Mouse (Mus musculus): Measurements from ENCODE around the gene Krt78. TPM values are rescaled to one million over a fixed set of nuclear protein-coding genes. Genes with fewer than 3 reads are reported as not detected.
"Not testable (repeated sequence)": the region's sequence is repeated elsewhere in the genome, so short reads cannot be mapped to it uniquely, and the experiment has no call there.

The Krt78 gene
- polyA plus RNA-seq (2015; fragmentation: Nextera tagmentation; extraction: Ambion mirVana) = not detected in 2 replicates

- H3K4me1 ChIP-seq (replicated peaks; ENCODE audit: control insufficient read depth, insufficient read depth, low read length) = no peaks in the 10 kb centered on the region
- no peak for ATAC-seq
- whole genome bisulfite sequencing = 87% methylated on average over 9 of the region's 9 CpGs
- H3K4me2 ChIP-seq (ENCODE audit: low read length) = no peak within 1 kb of the TSS
- H3K27me3 ChIP-seq (replicated peaks; ENCODE audit: control insufficient read depth, insufficient read depth, low read length) = no peaks in the 10 kb centered on the region
- no peaks in the 10 kb centered on the region for H3K9me3 ChIP-seq (ENCODE audit: control insufficient read depth, low read length)
- H3K36me3 ChIP-seq (ENCODE audit: control insufficient read depth, insufficient read depth) = no peaks in the 10 kb centered on the region
- no peak within 1 kb of the TSS for H3K9ac ChIP-seq (replicated peaks; ENCODE audit: low read depth, low read length)
- H3K27ac ChIP-seq (ENCODE audit: low read length) = no peak within 1 kb of the TSS
- H3K4me3 ChIP-seq (replicated peaks; ENCODE audit: low read length) = no peak within 1 kb of the TSS
Measured at GRCm38 (mm10) chr15:101954187-101954586, at the start of gene Krt78. Gene Krt78, minus strand, starts transcription at chr15:101954287.

- WGBS = 14% methylated on average over 12 of the region's 12 CpGs
- Histone ChIP-seq H3K4me2 (ENCODE audit: low read length) (peak overlapping the region; percentile 42; the same call in 1 of the 2 replicates), H3K27ac (ENCODE audit: low read length) (no peak overlapping the region), H3K4me3 (replicated peaks; ENCODE audit: low read length) (no peak overlapping the region), H3K9ac (replicated peaks; ENCODE audit: low read depth, low read length) (no peak overlapping the region), H3K4me1 (replicated peaks; ENCODE audit: control insufficient read depth, insufficient read depth, low read length) (peaks cover 6% of the 10 kb centered on the region), H3K27me3 (replicated peaks; ENCODE audit: control insufficient read depth, insufficient read depth, low read length) (peaks cover 29% of the 10 kb centered on the region), H3K36me3 (ENCODE audit: control insufficient read depth, insufficient read depth) (no peaks in the 10 kb centered on the region), H3K9me3 (ENCODE audit: control insufficient read depth, low read length) (no peaks in the 10 kb centered on the region)
- no peak for ATAC-seq
Measured at GRCm38 (mm10) chr15:102003516-102003915, 49.4 kb upstream of the Krt78 start.

- 4% methylated on average over 34 of the region's 34 CpGs for WGBS
- Histone ChIP-seq H3K9me3 (ENCODE audit: control insufficient read depth, low read length) (no peaks in the 10 kb centered on the region), H3K4me2 (ENCODE audit: low read length) (peak overlapping the region; percentile 42), H3K36me3 (ENCODE audit: control insufficient read depth, insufficient read depth) (no peaks in the 10 kb centered on the region), H3K4me3 (replicated peaks; ENCODE audit: low read length) (peak overlapping the region; percentile 27), H3K4me1 (replicated peaks; ENCODE audit: control insufficient read depth, insufficient read depth, low read length) (peaks cover 6% of the 10 kb centered on the region), H3K27me3 (replicated peaks; ENCODE audit: control insufficient read depth, insufficient read depth, low read length) (peaks cover 29% of the 10 kb centered on the region), H3K9ac (replicated peaks; ENCODE audit: low read depth, low read length) (peak overlapping the region; percentile 31; the same call in 1 of the 2 replicates), H3K27ac (ENCODE audit: low read length) (no peak overlapping the region)
- no peak for ATAC-seq
Measured at GRCm38 (mm10) chr15:102002646-102003488, 48.8 kb upstream of the Krt78 start.

- no peaks in the 10 kb centered on the region; the same call in 1 of the 2 replicates for H3K9me3 ChIP-seq (ENCODE audit: control insufficient read depth, low read length)
- no peak overlapping the region for H3K27ac ChIP-seq (ENCODE audit: low read length)
- WGBS = 86% methylated on average over 11 of the region's 11 CpGs
- no peak for ATAC-seq
- H3K27me3 ChIP-seq (replicated peaks; ENCODE audit: control insufficient read depth, insufficient read depth, low read length) = peaks cover 20% of the 10 kb centered on the region
- H3K4me2 ChIP-seq (ENCODE audit: low read length) = no peak overlapping the region
- H3K9ac ChIP-seq (replicated peaks; ENCODE audit: low read depth, low read length) = no peak overlapping the region
- no peaks in the 10 kb centered on the region for H3K36me3 ChIP-seq (ENCODE audit: control insufficient read depth, insufficient read depth)
- H3K4me1 ChIP-seq (replicated peaks; ENCODE audit: control insufficient read depth, insufficient read depth, low read length) = peaks cover 6% of the 10 kb centered on the region
- H3K4me3 ChIP-seq (replicated peaks; ENCODE audit: low read length) = no peak overlapping the region
Measured at GRCm38 (mm10) chr15:101999676-102000335, 45.7 kb upstream of the Krt78 start.

GRCm38 (mm10) chr15:101999156-101999555, 45.1 kb upstream of the Krt78 start:
- H3K27me3 ChIP-seq (replicated peaks; ENCODE audit: control insufficient read depth, insufficient read depth, low read length) = peaks cover 16% of the 10 kb centered on the region
- peaks cover 6% of the 10 kb centered on the region for H3K4me1 ChIP-seq (replicated peaks; ENCODE audit: control insufficient read depth, insufficient read depth, low read length)
- H3K4me3 ChIP-seq (replicated peaks; ENCODE audit: low read length) = no peak overlapping the region
- no peak overlapping the region for H3K9ac ChIP-seq (replicated peaks; ENCODE audit: low read depth, low read length)
- H3K27ac ChIP-seq (ENCODE audit: low read length) = no peak overlapping the region
- H3K9me3 ChIP-seq (ENCODE audit: control insufficient read depth, low read length) = no peaks in the 10 kb centered on the region; the same call in 1 of the 2 replicates
- no peak overlapping the region for H3K4me2 ChIP-seq (ENCODE audit: low read length)
- no peaks in the 10 kb centered on the region for H3K36me3 ChIP-seq (ENCODE audit: control insufficient read depth, insufficient read depth)
- no peak for ATAC-seq
- 91% methylated on average over 11 of the region's 11 CpGs for WGBS

GRCm38 (mm10) chr15:101996450-101997078, 42.5 kb upstream of the Krt78 start:
- not testable (repeated sequence) for H3K27ac ChIP-seq (ENCODE audit: low read length); H3K4me1 ChIP-seq (replicated peaks; ENCODE audit: control insufficient read depth, insufficient read depth, low read length); H3K4me3 ChIP-seq (replicated peaks; ENCODE audit: low read length); H3K4me2 ChIP-seq (ENCODE audit: low read length); H3K9ac ChIP-seq (replicated peaks; ENCODE audit: low read depth, low read length); H3K36me3 ChIP-seq (ENCODE audit: control insufficient read depth, insufficient read depth); H3K9me3 ChIP-seq (ENCODE audit: control insufficient read depth, low read length); ATAC-seq; H3K27me3 ChIP-seq (replicated peaks; ENCODE audit: control insufficient read depth, insufficient read depth, low read length)
- 82% methylated on average over 9 of the region's 11 CpGs for WGBS

DNA sequence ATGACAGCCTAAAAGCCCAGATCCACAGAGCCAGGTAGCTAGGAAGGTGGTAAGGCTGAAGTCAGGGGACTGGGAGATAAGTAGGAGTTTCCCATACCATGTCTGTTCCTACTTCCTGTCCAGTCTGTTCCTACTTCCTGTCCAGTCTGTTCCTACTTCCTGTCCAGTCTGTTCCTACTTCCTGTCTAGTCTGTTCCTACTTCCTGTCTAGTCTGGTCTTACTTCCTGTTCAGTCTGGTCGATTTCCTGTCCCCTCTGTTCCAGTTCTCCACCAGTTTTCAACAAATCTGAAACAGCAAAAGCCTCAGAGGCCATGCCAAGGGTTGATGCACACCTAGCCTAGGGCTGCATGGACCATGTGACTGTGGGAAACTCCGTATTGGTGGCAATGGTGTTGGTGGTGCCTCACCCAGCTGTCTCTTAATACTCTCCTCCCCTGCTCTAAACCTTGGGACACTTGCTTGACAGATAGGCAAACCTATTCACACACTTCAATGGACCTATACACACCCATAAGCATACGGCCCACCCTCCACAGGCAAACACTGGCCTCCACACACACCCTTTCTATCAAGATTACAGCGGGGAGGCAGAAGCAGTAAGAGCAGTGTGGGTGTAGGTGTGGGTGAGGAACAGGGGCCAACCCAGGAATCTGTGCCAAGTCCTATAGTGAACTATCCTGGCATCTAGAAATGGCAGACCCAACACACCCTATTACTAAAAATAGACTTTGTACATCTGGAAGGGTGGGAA, 41.6 kb upstream of the Krt78 start:
- Histone ChIP-seq H3K9me3 (ENCODE audit: control insufficient read depth, low read length) (no peaks in the 10 kb centered on the region; the same call in 1 of the 2 replicates), H3K27ac (ENCODE audit: low read length) (no peak overlapping the region), H3K36me3 (ENCODE audit: control insufficient read depth, insufficient read depth) (no peaks in the 10 kb centered on the region), H3K4me2 (ENCODE audit: low read length) (no peak overlapping the region), H3K4me3 (replicated peaks; ENCODE audit: low read length) (no peak overlapping the region), H3K9ac (replicated peaks; ENCODE audit: low read depth, low read length) (no peak overlapping the region), H3K27me3 (replicated peaks; ENCODE audit: control insufficient read depth, insufficient read depth, low read length) (no peaks in the 10 kb centered on the region), H3K4me1 (replicated peaks; ENCODE audit: control insufficient read depth, insufficient read depth, low read length) (no peaks in the 10 kb centered on the region)
- ATAC-seq = no peak
- WGBS = 81% methylated on average over 4 of the region's 4 CpGs

DNA sequence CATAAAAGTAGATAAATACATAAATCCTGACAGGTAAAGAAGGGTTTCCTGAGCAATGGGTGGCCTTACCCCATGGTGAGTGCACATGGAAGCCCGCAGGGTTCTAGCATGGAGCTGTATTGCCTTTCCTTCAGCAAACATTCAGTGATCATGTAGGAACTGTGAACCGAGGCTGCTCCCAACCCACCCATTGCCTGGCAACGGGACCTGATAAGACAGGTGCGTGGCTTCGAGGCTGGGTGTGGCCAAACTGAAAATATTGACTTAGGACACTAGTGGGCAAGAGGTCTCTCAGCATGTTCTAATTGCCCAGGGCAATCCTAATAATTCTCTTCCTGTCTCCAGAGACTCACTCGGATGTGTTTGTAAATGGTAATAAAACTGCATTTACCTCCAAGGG, 40.3 kb upstream of the Krt78 start:
- Histone ChIP-seq H3K27ac (ENCODE audit: low read length) (no peak overlapping the region), H3K4me2 (ENCODE audit: low read length) (no peak overlapping the region), H3K9me3 (ENCODE audit: control insufficient read depth, low read length) (no peaks in the 10 kb centered on the region; the same call in 1 of the 2 replicates), H3K4me1 (replicated peaks; ENCODE audit: control insufficient read depth, insufficient read depth, low read length) (no peaks in the 10 kb centered on the region), H3K27me3 (replicated peaks; ENCODE audit: control insufficient read depth, insufficient read depth, low read length) (no peaks in the 10 kb centered on the region), H3K9ac (replicated peaks; ENCODE audit: low read depth, low read length) (no peak overlapping the region), H3K36me3 (ENCODE audit: control insufficient read depth, insufficient read depth) (no peaks in the 10 kb centered on the region), H3K4me3 (replicated peaks; ENCODE audit: low read length) (no peak overlapping the region)
- 90% methylated on average over 6 of the region's 6 CpGs for WGBS
- no peak for ATAC-seq
